Mouse (Mus musculus): ENCODE data around the gene Itpkb. TPM values are rescaled to one million over a fixed set of nuclear protein-coding genes. Genes with fewer than 3 reads are reported as not detected.
A peak's percentile ranks its signal among the peaks of the same experiment; 100 is the strongest.
"Not testable (repeated sequence)": the region's sequence is repeated elsewhere in the genome, so short reads cannot be mapped to it uniquely, and the experiment has no call there.

The Itpkb gene
- polyA plus RNA-seq, 1 experiment from 2014 or later, result 2.4 TPM

DNA sequence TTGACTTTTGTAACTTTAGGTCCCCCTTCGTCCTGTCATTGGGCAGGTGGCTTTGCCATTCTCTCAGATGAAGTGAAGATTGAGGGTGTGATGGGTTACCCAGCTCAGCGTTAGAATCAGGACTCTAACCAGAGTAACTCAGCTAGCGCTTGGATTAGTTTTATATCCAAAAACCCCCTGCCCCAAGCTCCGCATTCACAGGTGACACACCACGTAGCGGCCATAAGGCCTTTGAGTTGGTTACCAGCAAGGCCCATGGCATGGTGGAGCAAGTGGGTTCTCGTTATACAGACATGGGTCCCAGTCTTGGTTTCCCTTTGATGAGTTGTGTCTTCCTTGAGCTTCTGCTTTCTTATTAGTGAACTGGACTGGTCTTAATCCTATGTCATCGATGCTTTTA, 53.6 kb downstream of the Itpkb start:
- no peak overlapping the region for H3K4me2 ChIP-seq (replicated peaks)
- ATAC-seq (replicated peaks), result no peak
- H3K36me3 ChIP-seq, result no peaks in the 10 kb centered on the region
- H3K27ac ChIP-seq (replicated peaks), result no peak overlapping the region
- H3K9me3 ChIP-seq, result no peaks in the 10 kb centered on the region
- peaks cover 10% of the 10 kb centered on the region for H3K4me1 ChIP-seq
- H3K4me3 ChIP-seq, result no peak overlapping the region
- 95% methylated on average over 8 of the region's 8 CpGs for WGBS
- no peak overlapping the region for H3K9ac ChIP-seq (replicated peaks)
- no peaks in the 10 kb centered on the region for H3K27me3 ChIP-seq

DNA sequence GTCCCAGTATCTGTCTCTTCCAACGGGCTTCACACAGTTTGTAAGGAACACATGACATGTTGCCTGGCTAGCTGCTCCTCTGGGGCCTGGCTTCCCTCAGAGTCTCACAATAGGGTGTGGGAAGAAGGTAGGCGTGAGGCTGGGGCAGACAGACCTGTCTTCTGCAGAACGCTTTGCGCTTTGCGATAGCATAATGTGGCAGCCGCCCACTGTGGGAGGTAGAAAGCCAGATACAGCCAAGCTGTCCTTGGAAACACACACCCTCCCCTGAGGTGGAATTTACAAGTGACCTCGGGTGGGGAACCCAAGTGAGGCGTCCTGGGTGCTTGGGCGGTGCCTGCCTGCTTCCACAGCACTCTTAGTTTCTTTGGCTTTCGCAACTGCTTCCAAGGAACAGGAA, 54.2 kb downstream of the Itpkb start:
- no peaks in the 10 kb centered on the region for H3K9me3 ChIP-seq
- ATAC-seq (replicated peaks), result no peak
- H3K27ac ChIP-seq (replicated peaks), result no peak overlapping the region
- H3K4me3 ChIP-seq, result no peak overlapping the region
- no peaks in the 10 kb centered on the region for H3K27me3 ChIP-seq
- peaks cover 10% of the 10 kb centered on the region for H3K4me1 ChIP-seq
- H3K4me2 ChIP-seq (replicated peaks), result no peak overlapping the region
- 79% methylated on average over 10 of the region's 10 CpGs for WGBS
- no peak overlapping the region for H3K9ac ChIP-seq (replicated peaks)
- H3K36me3 ChIP-seq, result no peaks in the 10 kb centered on the region

- Histone ChIP-seq H3K9ac (replicated peaks) (no peak overlapping the region), H3K27me3 (no peaks in the 10 kb centered on the region), H3K4me2 (replicated peaks) (no peak overlapping the region), H3K36me3 (no peaks in the 10 kb centered on the region), H3K4me3 (no peak overlapping the region), H3K9me3 (no peaks in the 10 kb centered on the region), H3K4me1 (peaks cover 10% of the 10 kb centered on the region), H3K27ac (replicated peaks) (no peak overlapping the region)
- 81% methylated on average over 6 of the region's 6 CpGs for WGBS
- no peak for ATAC-seq (replicated peaks)
These were observed 55.0 kb downstream of the Itpkb start for GRCm38 (mm10) chr1:180385308-180385707.

- Histone ChIP-seq H3K9me3 (no peaks in the 10 kb centered on the region), H3K27me3 (no peaks in the 10 kb centered on the region), H3K4me1 (peaks cover 10% of the 10 kb centered on the region), H3K4me2 (replicated peaks) (peak overlapping the region; percentile 70), H3K9ac (replicated peaks) (peak overlapping the region; percentile 45), H3K4me3 (peak overlapping the region; percentile 45), H3K27ac (replicated peaks) (peak overlapping the region; percentile 78), H3K36me3 (no peaks in the 10 kb centered on the region)
- 1% methylated on average over 27 of the region's 27 CpGs for WGBS
- ATAC-seq (replicated peaks), result peak; percentile 97
These were observed 56.9 kb downstream of the Itpkb start for GRCm38 (mm10) chr1:180386951-180387749.

DNA sequence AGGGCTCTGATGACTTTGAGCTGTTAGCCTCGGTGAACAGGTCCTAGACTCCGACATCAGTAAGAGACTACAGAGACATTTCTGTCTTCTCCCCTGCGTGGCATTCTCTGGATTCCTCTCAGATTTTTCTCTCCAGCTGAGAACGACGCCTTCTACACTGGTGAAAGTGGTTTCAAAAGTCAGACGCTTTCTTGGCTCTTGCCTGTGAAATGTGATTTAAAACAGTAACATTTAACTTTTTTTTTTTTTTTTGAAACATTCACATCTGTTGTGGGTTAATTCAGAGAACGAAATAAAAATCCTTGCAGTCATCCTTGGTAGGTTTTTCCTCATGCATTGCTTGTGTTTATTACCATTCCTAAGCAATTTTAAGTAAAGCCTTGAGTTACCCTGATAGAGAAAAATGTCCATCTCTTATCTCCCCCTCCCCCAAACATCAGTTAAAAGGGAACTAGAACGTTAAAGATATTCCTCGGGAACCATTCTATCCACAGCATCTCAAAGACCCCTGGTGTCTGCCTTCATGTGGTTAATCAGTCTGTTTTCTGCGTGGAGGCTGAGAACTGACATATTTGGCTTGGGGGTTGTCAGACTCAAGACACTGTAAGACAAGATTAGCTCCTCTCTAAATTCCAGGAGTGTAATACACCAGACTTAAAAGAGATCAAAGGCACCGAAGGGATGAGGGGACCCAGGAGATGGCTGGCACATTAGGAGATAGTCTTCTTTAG, 57.6 kb downstream of the Itpkb start:
- peak overlapping the region; percentile 45 for H3K4me3 ChIP-seq
- no peaks in the 10 kb centered on the region for H3K9me3 ChIP-seq
- no peaks in the 10 kb centered on the region for H3K36me3 ChIP-seq
- no peaks in the 10 kb centered on the region for H3K27me3 ChIP-seq
- ATAC-seq (replicated peaks), result no peak
- peaks cover 10% of the 10 kb centered on the region for H3K4me1 ChIP-seq
- peak overlapping the region; percentile 70 for H3K4me2 ChIP-seq (replicated peaks)
- peak overlapping the region; percentile 45 for H3K9ac ChIP-seq (replicated peaks)
- WGBS, result 19% methylated on average over 11 of the region's 11 CpGs
- H3K27ac ChIP-seq (replicated peaks), result peak overlapping the region; percentile 78

DNA sequence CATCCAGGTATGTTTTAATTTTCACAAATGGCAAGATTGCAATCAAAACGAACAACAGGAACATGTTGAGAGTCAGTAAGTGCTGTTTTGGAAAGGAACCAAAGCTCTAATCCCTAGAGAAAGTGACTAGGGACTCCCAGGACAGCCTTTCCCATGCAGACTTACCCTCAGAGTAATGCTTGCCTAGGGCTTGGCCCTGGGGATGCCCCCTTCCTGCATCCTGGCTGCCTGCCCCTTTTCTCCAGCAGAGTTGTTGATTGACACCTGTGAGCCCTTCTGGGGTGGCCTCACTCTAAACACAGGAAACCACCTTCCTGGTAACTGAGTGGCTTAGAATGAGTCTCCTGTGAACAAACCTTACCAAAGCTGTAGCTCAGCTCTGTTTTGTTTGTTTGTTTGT, 58.2 kb downstream of the Itpkb start:
- 58% methylated on average over 1 of the region's 1 CpGs for WGBS
- no peaks in the 10 kb centered on the region for H3K36me3 ChIP-seq
- H3K27me3 ChIP-seq, result no peaks in the 10 kb centered on the region
- H3K9me3 ChIP-seq, result no peaks in the 10 kb centered on the region
- no peak overlapping the region for H3K9ac ChIP-seq (replicated peaks)
- ATAC-seq (replicated peaks), result no peak
- no peak overlapping the region for H3K4me2 ChIP-seq (replicated peaks)
- no peak overlapping the region for H3K4me3 ChIP-seq
- H3K27ac ChIP-seq (replicated peaks), result peak overlapping the region; percentile 48; the same call in 1 of the 2 replicates
- peaks cover 10% of the 10 kb centered on the region for H3K4me1 ChIP-seq

DNA sequence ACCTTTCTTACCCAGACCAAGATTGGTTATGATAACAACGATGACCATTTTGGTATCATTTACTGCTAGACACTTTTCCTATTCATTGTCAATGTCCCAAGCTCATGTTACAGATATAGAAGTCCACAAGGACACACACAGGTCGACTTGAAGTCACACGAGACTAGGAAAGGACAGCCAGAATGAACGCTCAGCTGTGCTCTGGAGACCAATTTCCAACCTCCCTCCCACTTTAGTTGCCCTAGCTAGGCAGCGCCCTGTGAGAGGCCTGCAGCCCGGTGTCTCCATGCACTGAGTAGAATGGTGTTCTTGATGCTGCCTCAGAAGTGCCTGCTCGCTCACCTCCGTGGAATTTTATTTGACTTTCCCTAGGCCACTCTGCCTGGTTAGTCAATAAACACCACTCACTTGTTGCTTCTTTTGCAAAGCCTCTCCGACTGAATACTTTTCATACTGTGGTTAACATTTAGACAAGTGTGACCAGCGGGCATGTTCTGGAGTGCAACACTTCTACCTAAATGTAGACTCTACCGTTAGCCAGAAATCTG, 59.0 kb downstream of the Itpkb start:
- not testable (repeated sequence) for H3K36me3 ChIP-seq; ATAC-seq (replicated peaks); H3K4me2 ChIP-seq (replicated peaks); H3K9ac ChIP-seq (replicated peaks); H3K27me3 ChIP-seq; H3K27ac ChIP-seq (replicated peaks); H3K9me3 ChIP-seq; H3K4me3 ChIP-seq
- 89% methylated on average over 11 of the region's 11 CpGs for WGBS
- peaks cover 10% of the 10 kb centered on the region for H3K4me1 ChIP-seq

GRCm38 (mm10) chr1:180390321-180390731, 60.0 kb downstream of the Itpkb start:
- Histone ChIP-seq H3K4me3 (no peak overlapping the region), H3K9ac (replicated peaks) (no peak overlapping the region), H3K27ac (replicated peaks) (no peak overlapping the region), H3K27me3 (no peaks in the 10 kb centered on the region), H3K4me2 (replicated peaks) (no peak overlapping the region), H3K36me3 (no peaks in the 10 kb centered on the region), H3K4me1 (peaks cover 10% of the 10 kb centered on the region), H3K9me3 (no peaks in the 10 kb centered on the region)
- 77% methylated on average over 3 of the region's 3 CpGs for WGBS
- no peak for ATAC-seq (replicated peaks)

- no peaks in the 10 kb centered on the region for H3K27me3 ChIP-seq
- no peak overlapping the region for H3K27ac ChIP-seq (replicated peaks)
- H3K4me1 ChIP-seq, result peaks cover 10% of the 10 kb centered on the region
- H3K4me3 ChIP-seq, result no peak overlapping the region
- H3K9me3 ChIP-seq, result no peaks in the 10 kb centered on the region
- H3K4me2 ChIP-seq (replicated peaks), result no peak overlapping the region
- H3K9ac ChIP-seq (replicated peaks), result no peak overlapping the region
- H3K36me3 ChIP-seq, result no peaks in the 10 kb centered on the region
- no peak for ATAC-seq (replicated peaks)
- WGBS, result 83% methylated on average over 10 of the region's 10 CpGs
These were observed 60.7 kb downstream of the Itpkb start for GRCm38 (mm10) chr1:180390746-180391574.

DNA sequence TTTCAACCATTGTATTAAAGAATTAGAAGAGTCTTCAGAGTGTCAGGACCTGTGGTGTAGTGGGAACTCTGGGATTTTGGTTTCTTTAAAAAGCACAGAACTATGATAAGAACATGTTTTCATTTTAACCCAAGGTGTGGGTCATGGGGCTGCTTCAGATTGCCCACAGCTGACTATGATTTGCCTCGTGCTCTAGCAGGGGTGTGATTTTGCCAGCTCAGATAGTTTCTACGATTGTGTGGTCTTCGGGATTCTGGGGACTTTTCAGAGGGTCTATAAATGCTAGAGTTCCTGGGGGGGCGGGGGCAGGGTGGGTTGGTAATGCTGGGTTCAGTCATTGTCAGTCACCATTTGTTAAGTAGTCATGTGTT, 61.3 kb downstream of the Itpkb start:
- H3K4me2 ChIP-seq (replicated peaks), result no peak overlapping the region
- H3K4me1 ChIP-seq, result peaks cover 10% of the 10 kb centered on the region
- no peak overlapping the region for H3K9ac ChIP-seq (replicated peaks)
- no peak for ATAC-seq (replicated peaks)
- no peaks in the 10 kb centered on the region for H3K27me3 ChIP-seq
- H3K9me3 ChIP-seq, result no peaks in the 10 kb centered on the region
- H3K27ac ChIP-seq (replicated peaks), result no peak overlapping the region
- 89% methylated on average over 4 of the region's 4 CpGs for WGBS
- no peak overlapping the region for H3K4me3 ChIP-seq
- H3K36me3 ChIP-seq, result no peaks in the 10 kb centered on the region

DNA sequence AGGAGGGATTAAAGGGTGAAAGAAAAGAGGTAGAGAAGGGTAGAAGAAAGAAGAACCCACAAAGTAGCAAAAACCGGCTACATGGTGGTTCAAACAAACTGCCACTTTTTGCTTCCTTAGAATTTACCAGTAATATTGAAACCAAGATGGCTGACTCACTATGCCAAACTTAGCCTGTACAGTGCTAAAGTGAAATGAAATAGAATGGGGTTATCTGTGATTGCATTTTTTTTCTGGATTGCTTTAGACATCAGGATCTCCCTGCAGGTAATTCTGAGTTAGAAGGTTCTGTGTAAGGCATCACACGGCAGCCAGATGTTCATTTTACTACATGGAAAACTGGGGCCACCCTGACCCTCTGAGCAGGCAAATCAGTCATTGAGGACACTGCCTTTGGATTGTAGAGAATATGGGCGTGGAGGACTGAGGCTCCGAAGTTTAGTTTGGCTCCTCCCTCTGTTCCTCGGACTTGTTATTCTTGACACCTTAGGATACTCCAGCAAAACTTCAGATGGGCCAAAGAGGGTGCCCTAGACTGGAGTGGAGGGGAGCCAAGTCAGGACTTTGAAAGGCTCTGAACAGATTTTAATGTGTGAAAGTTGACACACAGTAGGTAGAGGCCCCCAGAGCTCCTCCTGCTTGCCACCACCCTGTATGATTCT, 62.0 kb downstream of the Itpkb start:
- no peak overlapping the region for H3K4me3 ChIP-seq
- no peaks in the 10 kb centered on the region for H3K9me3 ChIP-seq
- WGBS, result 91% methylated on average over 5 of the region's 5 CpGs
- ATAC-seq (replicated peaks), result no peak
- H3K4me1 ChIP-seq, result peaks cover 7% of the 10 kb centered on the region
- H3K9ac ChIP-seq (replicated peaks), result no peak overlapping the region
- H3K27ac ChIP-seq (replicated peaks), result no peak overlapping the region
- no peaks in the 10 kb centered on the region for H3K36me3 ChIP-seq
- H3K4me2 ChIP-seq (replicated peaks), result no peak overlapping the region
- no peaks in the 10 kb centered on the region for H3K27me3 ChIP-seq
